Mouse (Mus musculus): ENCODE data around the gene Doc2b. TPM values are rescaled to one million over a fixed set of nuclear protein-coding genes. Genes with fewer than 3 reads are reported as not detected.

Doc2b gene
- total RNA-seq (2023): not detected

DNA sequence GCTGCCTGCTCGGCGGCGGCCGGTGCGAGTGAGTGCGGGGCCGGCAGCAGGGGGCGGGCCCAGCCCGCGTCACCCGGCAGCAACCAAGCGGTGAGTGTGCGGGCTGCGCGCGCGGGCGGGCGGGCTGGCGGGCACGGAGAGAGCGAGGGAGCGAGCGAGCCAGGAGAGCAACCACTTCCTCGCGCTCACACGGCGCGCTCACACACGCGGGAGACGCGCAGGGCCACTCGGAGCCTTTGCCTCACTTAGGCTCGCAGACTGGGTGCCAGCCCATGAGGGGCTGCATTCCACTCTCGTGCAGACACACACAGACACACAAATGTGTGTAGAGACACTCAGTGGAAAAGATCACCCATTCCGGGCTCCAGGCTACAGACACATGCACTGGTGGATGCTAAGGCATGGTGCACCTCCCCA is at the start of gene Doc2b:
Gene Doc2b, minus strand, starts transcription at position 21 of the 417 bp plus-strand sequence.

DNA sequence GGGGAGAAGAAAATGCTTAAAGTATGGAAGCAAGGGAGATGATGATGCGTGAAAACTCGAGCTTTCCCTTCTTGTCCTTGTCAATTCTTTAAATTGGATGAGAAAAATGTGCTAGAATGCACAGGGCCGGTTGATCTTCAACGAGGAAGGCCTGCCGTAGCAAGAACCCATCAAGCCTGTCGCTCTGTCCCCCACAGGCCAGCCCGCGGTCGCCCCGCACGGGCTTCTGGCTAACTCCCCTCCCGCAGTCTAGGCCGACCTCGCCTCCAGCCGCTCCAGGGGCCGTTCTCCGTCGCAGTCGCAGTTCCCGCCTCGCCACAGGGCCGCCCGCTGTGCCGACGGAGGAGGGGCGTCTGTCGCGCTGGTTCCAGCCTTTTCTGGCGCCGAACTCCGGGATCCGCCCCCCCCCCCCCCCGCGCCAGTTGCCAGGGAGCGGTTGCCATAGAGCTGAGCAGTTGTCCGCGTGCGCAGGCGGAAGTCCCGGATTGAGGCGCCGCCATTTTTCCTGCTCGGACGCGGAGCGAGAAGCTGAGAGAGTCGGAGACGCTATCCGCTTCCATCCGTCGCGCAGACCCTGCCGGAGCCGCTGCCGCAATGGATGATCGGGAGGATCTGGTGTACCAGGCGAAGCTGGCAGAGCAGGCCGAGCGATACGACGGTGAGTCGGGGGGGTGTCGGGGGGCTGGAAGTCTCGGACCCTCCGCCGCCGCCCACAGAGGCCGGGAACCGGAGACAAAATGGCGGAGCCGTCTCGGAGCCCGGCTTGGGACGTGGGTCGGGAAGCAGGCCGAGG is 63.2 kb downstream of the Doc2b start, which contains the start of gene Ywhae:
Gene Ywhae, plus strand, starts transcription at position 436 of the 793 bp plus-strand sequence.

Other genes starting within 250 kb of the Doc2b start
- 214 TPM for gene Pitpna, start 208.0 kb downstream of the Doc2b start, total RNA-seq (2023)
- 104 TPM for gene Inpp5k, start 165.1 kb downstream of the Doc2b start, total RNA-seq (2023)
- 28.7 TPM for gene Myo1c, start 145.5 kb downstream of the Doc2b start, total RNA-seq (2023)
- gene Crk, start 116.8 kb downstream of the Doc2b start, total RNA-seq (2023): 55.5 TPM
- 147 TPM for gene Ywhae, start 63.2 kb downstream of the Doc2b start, total RNA-seq (2023)
- gene Rph3al, start 142.4 kb upstream of the Doc2b start, total RNA-seq (2023): 13.7 TPM
- gene 1700016K19Rik, start 203.9 kb upstream of the Doc2b start, total RNA-seq (2023): not detected
- gene Rflnb, start 231.7 kb upstream of the Doc2b start, total RNA-seq (2023): 72.9 TPM